Mouse (Mus musculus) common myeloid progenitor, adult 5-6 weeks (primary cell): Measurements from ENCODE around the gene Rpl27a. TPM values are rescaled to one million over a fixed set of nuclear protein-coding genes. Genes with fewer than 3 reads are reported as not detected.

Experiments used
- ATAC-seq: replicated peaks from 2 replicates; pipeline ENCODE4 v1.8.0; 2016; ENCODE audit warnings: low read depth, mild to moderate bottlenecking, moderate TSS enrichment, inconsistent platforms; ENCODE audit not compliant: poor library complexity, severe bottlenecking
- total RNA-seq: library from RNA; stranded (forward); fragments of 200-1000, 187-1606 nt; gene quantifications from 2 replicates; pipeline ENCODE4 v1.2.3, GENCODE M21; 2017

Rpl27a gene
- 1,056 and 1,216 TPM in 2 replicates for total RNA-seq

GRCm38 (mm10) chr7:109518838-109519696 lies at the start of gene Rpl27a:
Gene Rpl27a (plus strand): TSS chr7:109519147.
- ATAC-seq = peak; percentile 88

GRCm38 (mm10) chr7:109470700-109471099 lies 48.2 kb upstream of the Rpl27a start:
- no peak for ATAC-seq

- ATAC-seq = no peak
Observed at GRCm38 (mm10) chr7:109477926-109478325, 41.0 kb upstream of the Rpl27a start.

- ATAC-seq = peak; percentile 67
Observed at GRCm38 (mm10) chr7:109480765-109481197, 38.2 kb upstream of the Rpl27a start.

- ATAC-seq = no peak
Observed at GRCm38 (mm10) chr7:109484221-109484620, 34.7 kb upstream of the Rpl27a start.

GRCm38 (mm10) chr7:109492616-109493318 lies 26.2 kb upstream of the Rpl27a start:
- ATAC-seq = no peak

- no peak for ATAC-seq
Observed at GRCm38 (mm10) chr7:109493319-109494316, 25.3 kb upstream of the Rpl27a start.

- ATAC-seq = no peak
Observed at GRCm38 (mm10) chr7:109497507-109497906, 21.4 kb upstream of the Rpl27a start.

GRCm38 (mm10) chr7:109507119-109507518 lies 11.8 kb upstream of the Rpl27a start:
- ATAC-seq = no peak

- ATAC-seq = no peak
Observed at GRCm38 (mm10) chr7:109507572-109507971, 11.4 kb upstream of the Rpl27a start.

GRCm38 (mm10) chr7:109508034-109508433 lies 10.9 kb upstream of the Rpl27a start, which contains the start of gene Trim66:
Gene Trim66 (minus strand): TSS chr7:109508134.
- no peak for ATAC-seq

GRCm38 (mm10) chr7:109510799-109511198 lies 8.1 kb upstream of the Rpl27a start:
- ATAC-seq = peak; percentile 43; the same call in 1 of the 2 replicates

- ATAC-seq = no peak
Observed at GRCm38 (mm10) chr7:109511838-109512237, 7.1 kb upstream of the Rpl27a start.

GRCm38 (mm10) chr7:109516500-109516899 lies 2.4 kb upstream of the Rpl27a start:
- ATAC-seq = no peak

- ATAC-seq = no peak
Observed at GRCm38 (mm10) chr7:109518036-109518681, 788 bp upstream of the Rpl27a start.

GRCm38 (mm10) chr7:109519936-109520335 lies 989 bp downstream of the Rpl27a start:
- no peak for ATAC-seq

- no peak for ATAC-seq
Observed at GRCm38 (mm10) chr7:109522084-109522483, 3.1 kb downstream of the Rpl27a start.

GRCm38 (mm10) chr7:109523304-109523703 lies 4.4 kb downstream of the Rpl27a start:
- no peak for ATAC-seq

- no peak for ATAC-seq
Observed at GRCm38 (mm10) chr7:109523741-109524441, 4.9 kb downstream of the Rpl27a start.
